Mouse (Mus musculus) gastrocnemius, adult 8-10 months (tissue): ENCODE measurements around the gene Wbp1l. TPM values are rescaled to one million over a fixed set of nuclear protein-coding genes. Genes with fewer than 3 reads are reported as not detected.

Experiments used
- DNase-seq, 2 experiments: peaks; one replicate each; pipeline ENCODE4 v3.0.0; 2022; ENCODE audit warnings: low spot score in 2 of 2
- total RNA-seq, 4 experiments: library from RNA; stranded (reverse); gene quantifications; 2 replicates each; pipeline ENCODE4 v1.2.4; 2022

Wbp1l gene
- total RNA-seq, 4 experiments from 2014 or later = 56.9 to 103 (median 59.7) TPM

DNA sequence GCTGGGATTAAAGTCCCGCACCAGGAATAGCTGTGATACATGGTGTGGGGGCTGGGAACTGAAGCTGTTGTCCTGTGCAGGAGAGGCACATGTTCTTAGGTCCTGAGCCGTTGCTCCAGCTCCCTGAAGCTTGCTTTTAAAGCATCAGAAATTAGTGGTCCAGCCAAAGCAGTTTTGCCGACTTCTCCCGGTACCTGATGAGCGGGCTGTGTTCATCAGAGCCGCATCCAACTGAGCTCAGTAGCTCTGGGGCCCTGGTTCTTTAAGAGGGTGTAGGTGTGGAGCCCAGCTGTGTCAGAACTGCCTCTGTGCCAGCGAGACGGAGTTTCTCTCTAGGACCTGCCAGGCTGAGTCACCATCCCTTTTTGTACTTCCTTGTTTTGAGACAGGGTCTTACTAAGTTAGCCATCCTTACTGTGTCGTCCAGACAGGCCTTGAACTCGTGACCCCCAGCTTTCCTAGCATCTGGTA, 100.2 kb downstream of the Wbp1l start:
- DNase-seq = no peak

DNA sequence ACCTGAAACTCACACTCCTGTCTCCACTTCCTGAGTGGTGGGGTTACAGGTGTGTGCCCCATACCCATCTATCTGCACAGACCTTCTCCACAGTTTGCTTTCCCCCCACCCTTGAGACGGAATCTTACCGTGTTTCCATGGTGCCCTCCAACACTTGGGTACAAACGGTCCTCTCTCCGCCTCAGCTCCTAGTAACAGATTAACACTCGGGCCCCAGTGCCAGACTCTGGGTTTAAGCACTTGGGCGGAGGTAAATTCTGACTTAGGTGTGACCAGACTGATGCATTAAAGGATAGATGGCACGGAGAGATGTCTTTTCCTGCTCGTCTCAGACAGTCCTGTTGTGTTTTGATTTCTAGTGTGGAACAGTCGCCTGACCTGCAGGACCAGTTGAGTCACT, 102.3 kb downstream of the Wbp1l start:
- DNase-seq = no peak

DNA sequence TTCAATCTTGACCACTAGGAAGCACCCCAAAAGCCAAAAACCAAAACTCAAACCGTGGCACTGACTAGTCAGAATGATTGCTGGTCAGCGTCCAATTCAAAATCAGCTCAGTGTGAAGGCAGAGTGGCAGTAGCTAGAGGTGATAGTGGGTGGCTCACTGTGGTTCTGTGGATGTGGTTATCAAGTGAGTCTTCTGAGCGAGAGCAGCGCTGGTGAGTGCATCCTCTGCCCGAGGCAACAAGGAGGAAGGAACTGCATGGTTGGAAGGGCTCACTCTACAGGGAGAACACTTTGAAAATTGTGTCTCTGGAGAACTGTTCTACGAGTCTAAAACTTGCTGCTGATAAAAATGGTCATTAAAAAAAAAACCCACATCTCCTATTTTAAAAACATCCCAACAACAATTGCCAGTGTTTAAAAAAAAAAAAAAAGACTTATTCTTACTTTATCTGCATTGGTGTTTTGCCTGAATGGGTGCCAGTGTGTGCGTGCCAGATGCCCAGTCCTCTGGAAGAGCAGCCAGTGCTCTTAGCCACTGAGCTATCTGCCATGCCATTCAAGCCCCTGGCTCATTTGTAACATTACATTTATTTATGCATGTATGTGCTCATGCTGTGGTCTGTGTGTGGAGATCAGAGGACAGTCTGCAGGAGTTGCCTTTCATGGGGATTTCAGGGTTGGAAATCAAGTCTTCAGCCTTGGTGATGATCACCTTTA, 107.1 kb downstream of the Wbp1l start:
- no peak for DNase-seq

DNA sequence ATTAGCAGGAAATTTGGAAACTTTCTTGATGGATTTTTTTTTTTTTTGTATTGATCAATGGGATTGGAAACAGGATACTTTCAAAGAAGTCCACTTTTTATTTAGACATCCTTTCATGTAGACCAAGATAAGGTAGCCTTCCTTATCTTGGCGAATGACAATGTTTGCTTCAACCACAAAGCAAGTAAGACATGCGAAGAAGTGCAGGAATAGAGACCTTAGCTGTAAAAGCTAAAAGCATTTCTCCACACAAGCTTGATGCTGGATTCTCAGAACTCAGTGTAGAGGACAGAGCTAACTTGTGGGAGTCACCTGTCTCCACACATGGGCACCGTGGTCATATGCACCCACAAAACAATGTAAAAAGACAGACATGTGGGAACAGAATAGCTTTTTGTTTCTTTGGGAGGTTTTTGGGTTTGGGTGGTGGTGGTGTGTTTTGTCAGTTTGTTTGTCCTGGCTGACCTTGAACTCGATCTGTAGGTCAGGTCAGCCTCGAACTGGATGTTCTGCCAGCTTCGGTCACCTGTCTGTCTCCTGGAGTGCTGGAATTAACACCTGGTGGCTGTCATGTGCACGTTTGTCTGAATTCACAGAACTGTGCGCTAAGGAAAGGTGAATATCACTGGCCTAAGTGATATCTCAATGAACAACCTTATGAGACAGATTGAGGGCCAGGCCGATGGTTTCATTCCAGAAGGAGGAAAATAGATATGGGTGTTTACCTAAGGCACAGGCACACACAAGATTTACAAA, 107.8 kb downstream of the Wbp1l start:
- no peak for DNase-seq

Other genes starting within 250 kb of the Wbp1l start
- gene 2310034G01Rik, start 248.8 kb upstream of the Wbp1l start, total RNA-seq = under 1 TPM in 3 of 4 experiments, not detected in 1; 0.27 to 0.35 (median 0.29) TPM
- gene Actr1a, start 203.3 kb upstream of the Wbp1l start, total RNA-seq = 10 to 100 TPM; 56.5 to 61.5 (median 59.3) TPM
- 1 to 10 TPM; 4.5 to 5.7 (median 5.3) TPM for gene Sufu, start 202.2 kb upstream of the Wbp1l start, total RNA-seq
- 10 to 100 TPM; 22.0 to 24.0 (median 22.7) TPM for gene Trim8, start 97.4 kb upstream of the Wbp1l start, total RNA-seq
- gene Arl3, start 25.9 kb upstream of the Wbp1l start, total RNA-seq = 10 to 100 TPM; 51.1 to 76.4 (median 62.8) TPM
- gene Sfxn2, start 25.7 kb upstream of the Wbp1l start, total RNA-seq = 1 to 10 TPM; 1.6 to 3.0 (median 2.8) TPM
- gene Cyp17a1, start 74.1 kb downstream of the Wbp1l start, total RNA-seq = not detected
- 10 to 100 TPM; 12.0 to 14.7 (median 12.6) TPM for gene Borcs7, start 90.8 kb downstream of the Wbp1l start, total RNA-seq
- gene As3mt, start 108.4 kb downstream of the Wbp1l start, total RNA-seq = 100 to 1,000 TPM in 1 of 4 experiments, 10 to 100 TPM in 3; 83.6 to 105 (median 90.4) TPM
- 1 to 10 TPM; 2.7 to 3.7 (median 3.2) TPM for gene Cnnm2, start 162.5 kb downstream of the Wbp1l start, total RNA-seq